Mouse (Mus musculus) cortical plate, adult 2 months (tissue): ENCODE measurements around the gene Eif1b.

Experiments used
- CTCF ChIP-seq: fragments of 200-500 bp; IDR thresholded peaks from 2 replicates; pipeline ENCODE4 v1.5.1; 2011; ENCODE audit warnings: mild to moderate bottlenecking, control low read depth, low read length; ENCODE audit not compliant: insufficient read depth; ENCODE audit errors: extremely low read depth
- POLR2A ChIP-seq: fragments of 200-500 bp; IDR thresholded peaks from 2 replicates; pipeline ENCODE4 v1.6.1; 2011; ENCODE audit warnings: mild to moderate bottlenecking, low read length, control low read depth; ENCODE audit not compliant: insufficient read depth; ENCODE audit errors: extremely low read depth

DNA sequence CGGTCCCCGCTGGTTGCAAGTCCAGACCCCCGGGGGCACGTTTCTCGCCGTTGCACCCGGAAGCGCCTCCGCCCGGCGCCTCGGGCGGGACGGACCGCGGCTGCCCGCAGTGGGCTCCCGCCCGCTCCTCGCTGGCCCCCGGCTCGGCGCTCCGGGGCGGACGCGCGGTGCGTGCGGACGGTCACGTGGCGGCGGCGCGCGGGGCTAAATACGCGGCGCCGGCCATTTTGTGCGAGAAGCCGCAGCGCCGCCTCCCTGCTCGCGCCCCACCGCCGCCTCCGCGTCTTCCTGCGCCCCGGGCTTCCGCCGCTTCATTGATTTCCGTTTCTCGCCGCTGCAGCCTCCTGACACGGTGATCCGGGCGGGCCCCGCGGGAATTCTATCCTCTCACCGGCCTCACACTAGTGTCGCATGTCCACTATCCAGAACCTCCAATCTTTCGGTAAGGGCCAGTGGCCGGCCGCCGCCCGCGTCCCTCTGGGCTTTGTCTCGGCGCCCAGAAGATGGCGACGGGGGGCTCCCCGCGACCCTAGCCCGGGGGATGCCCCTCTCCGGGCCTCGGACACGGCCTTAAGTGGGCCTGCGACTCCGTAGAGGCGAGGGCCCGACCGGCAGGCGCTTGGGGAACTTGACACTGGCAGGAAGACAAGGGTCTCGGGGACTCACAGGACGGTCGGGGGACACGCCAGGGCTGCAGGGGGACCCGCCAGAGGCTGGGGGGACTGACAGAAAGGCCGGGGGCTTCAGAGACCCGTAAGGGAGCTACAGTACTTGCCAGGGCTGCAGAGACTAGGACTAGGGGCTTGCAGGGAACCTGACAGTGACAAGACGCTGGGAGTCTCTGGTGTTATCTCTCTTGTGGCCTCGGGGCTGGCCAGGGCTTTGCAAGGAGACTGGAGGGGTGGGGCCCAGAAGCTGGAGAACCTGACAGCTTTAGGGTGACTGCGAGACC is 644 bp downstream of the Eif1b start:
- TF ChIP-seq POLR2A (peak; percentile 62; the same call in 1 of the 2 replicates), CTCF (no peak)
